Mouse (Mus musculus): ENCODE results near the gene Zbtb1.

The Zbtb1 gene

DNA sequence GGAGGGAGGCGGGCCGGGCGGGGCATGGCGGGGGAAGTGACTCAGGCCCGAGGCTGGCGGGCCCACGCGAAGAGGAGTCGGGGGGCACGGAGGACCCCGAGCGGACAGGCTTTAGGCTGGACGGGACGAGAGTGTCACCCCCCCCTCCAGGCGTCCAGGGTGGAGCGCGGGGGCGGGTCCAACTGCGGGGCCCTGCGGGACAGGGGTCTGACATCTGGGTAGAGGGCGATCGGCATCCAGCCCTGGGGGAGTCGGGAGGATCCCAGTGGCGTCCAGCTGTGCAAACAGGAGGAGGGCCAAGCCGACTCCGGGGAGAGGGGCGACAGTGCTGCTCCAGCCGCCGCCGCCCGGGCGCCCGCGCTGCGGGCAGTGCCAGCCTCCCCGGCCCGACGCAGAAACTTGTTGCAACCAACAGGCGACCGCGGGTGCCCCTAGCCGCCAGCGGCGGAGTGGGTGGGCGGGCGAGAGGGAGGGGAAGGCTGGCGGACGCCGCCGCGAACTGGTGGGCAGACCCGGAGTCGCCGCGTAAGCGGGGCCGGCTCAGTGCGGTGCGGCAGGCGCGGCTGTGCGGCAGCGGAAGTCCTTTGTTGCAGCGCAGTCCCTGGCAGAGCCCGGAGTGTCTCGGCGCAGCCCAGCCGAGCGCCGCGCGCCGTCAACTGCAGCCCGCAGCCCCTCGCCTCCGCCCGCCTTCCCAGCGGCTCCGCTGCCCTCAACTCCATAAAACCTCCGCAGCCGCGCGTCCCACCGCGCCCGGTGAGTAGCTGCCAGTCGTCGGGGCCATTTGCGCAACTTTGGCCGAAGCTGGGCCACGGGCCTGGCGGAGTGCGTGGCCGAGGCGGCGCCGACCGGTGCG, at the start of gene Zbtb1:
TSS of gene Zbtb1 (plus strand) at position 289 of the 853 bp plus-strand sequence.
- peak; percentile 99 for DNase-seq

DNA sequence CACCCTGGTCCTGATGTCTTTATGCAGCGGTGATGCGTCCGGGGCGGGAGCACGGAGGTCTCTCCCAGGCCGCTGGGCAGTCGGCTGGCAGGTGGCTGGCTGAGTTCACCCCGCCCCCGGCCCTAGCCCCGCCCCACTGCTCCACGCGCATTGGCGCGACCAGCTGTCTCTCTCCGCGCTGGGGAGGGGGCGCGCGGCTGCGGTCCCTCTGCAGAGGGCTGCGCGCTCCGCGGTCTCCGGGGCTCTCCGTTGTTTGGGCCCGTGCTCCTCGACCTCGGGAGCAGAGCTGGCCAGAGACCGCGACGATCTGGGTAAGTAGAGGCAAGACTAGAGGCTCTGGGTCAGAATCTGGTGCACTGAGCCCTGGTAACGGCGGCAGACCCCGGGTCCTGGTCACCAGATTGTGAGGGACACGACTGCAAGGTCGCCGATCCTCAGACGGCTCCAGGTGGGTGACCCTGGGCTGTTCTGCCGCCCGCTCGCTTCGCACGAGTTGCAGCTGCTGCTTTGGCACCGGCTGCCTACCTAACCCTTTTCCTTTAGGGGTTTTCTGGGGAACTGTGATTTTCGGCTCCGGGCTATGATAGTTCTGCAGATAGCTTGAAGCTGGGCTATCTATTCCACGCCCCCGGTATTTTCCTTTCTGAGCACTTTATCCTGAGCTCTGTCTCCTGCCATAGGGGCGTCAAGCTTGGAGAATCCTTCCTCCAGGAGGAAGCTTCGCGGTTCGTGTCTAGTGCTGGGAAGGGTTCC, 45.2 kb upstream of the Zbtb1 start, which contains the start of gene Akap5:
TSS of gene Akap5 (plus strand) at position 213 of the 753 bp plus-strand sequence.
- peak; percentile 97 for DNase-seq

- DNase-seq, result peak; percentile 64
These were observed 43.4 kb upstream of the Zbtb1 start for GRCm38 (mm10) chr12:76326437-76327220.

GRCm38 (mm10) chr12:76328567-76329354, 41.3 kb upstream of the Zbtb1 start:
- peak; percentile 66 for DNase-seq

DNA sequence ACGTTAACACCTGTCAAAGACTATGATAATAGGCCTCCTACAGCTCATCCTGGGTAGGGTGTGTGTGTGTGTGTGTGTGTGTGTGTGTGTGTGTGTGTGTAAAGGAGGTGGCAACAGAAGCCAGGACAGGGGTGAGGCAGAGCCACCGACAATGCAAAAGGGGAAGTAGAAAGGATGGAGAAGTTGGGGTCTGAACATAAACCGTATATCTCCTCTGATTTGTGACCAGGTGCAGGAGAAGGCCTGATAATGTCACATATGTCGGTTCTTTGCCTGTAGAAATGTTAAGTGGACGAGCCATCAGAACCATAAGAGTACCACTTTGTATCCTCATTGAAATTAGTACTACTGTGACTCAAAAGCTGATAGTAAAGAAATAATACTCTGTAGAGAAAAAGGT, 36.4 kb upstream of the Zbtb1 start:
- DNase-seq, result peak; percentile 8

- DNase-seq, result peak; percentile 80
These were observed 34.4 kb upstream of the Zbtb1 start for GRCm38 (mm10) chr12:76335641-76336040.

DNA sequence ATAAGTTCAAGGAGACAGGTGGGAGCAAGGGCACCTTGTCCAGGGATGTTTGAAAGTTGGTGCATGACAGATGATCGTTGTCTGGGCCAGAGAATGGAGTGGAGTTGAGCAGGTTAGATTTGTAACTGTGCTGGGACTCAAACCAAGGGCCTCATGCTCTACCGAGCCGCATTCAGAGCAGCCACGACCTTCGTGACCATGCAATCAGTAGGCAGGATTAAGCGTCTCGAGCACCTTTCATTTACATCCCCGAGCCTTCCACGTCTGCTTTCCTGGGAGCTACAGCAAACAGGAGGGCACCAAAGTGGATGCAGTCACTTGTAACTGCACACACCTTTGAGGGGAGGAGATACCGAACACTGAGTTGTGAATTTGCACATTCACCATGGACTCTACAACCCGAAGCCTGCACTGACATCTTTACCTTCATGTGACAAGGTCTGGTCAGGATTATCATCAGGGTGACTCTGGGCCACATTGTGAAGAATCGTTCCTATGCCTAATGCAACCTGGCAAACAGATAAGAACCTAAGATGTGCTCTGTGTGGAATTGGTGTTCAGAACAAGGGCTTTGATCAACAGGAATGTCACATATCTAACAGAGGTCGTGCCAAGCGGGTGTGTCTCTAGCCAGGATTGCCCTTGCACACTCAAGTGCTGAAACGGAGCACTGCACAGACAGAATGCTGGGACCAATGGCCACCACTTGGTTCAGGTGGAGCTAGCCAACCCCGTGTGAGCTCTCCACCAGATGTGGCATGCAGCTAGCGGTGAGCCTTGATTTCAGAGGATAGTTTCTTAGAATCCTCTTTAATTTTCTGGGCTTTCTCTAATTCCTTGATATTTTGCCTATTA, 33.7 kb upstream of the Zbtb1 start:
- peak; percentile 68 for DNase-seq

DNA sequence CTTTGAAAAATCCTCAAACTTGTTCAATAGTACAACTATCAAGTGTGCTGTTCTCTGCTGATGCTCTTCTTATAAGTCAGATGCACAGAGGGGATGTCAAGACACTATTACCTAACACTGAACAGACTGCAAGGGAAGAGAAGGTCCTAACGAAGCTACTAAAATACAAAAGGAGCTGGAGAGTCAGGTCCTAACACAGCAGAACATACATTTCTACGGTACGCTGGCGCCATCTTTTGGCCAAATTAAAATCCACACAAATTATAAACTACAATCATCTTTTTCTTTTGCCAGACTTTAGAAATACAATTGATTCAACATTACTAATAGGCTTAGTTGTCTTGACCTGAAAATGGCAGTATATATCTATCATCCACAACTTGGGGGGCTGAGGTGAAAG, 29.0 kb upstream of the Zbtb1 start:
- DNase-seq, result no peak

DNA sequence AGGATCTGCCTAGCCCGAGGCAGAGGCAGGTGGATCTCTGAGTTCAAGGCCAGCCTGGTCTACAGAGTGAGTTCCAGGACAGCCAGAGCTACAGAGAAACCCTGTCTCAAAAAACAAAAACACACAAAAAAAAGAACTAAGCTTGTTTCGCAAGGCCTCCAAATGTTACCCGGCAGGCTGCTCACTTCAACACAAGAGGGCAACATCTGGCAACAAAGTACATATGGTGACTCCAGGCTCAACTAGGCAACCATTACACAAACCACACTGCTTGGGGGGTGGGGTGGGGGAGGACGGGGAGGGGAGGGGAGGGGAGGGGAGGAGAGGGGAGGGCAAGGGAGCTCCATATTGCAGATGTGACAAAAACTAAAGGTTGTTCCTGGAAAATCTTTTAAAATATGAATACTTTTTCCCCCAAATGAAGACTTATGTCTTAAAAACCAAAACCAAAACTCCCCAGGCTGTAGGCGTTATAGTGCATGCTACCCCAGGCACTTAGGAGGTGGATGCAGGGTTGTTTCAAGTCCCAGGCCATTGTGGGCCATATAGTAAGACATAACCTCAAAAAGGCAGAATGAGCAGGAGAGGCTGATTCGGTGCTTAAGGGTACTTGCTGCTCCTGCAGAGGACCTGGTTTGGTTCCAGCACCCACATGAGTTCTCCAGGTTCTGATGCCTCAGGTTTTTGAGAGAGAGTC, 24.2 kb upstream of the Zbtb1 start:
- DNase-seq, result no peak

DNA sequence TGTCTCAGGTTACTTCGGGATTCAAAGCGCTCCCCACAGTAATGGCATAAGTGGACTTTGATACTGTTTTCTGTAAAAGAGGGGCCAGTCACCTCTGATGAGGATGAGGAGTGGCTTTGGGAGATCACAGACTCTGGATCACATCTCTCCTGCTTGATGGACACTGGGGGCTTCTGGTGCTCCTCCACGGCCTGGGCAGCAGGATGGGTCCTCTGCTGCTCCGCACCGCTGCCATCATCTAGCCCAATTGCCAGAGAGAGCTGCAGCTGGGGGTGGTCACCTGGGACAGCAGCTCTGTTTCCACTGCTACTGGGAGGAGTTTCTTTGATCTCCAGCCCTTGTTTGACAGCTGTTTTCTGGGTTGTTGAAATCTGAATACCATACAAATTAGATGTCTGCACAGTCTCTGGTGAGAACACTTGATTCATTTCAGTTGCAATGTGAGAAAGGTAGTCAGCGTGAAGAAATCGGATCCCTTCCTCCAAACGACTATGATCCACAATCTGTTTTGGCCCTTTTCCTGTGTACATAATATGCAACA, 20.3 kb upstream of the Zbtb1 start:
- DNase-seq, result no peak

DNA sequence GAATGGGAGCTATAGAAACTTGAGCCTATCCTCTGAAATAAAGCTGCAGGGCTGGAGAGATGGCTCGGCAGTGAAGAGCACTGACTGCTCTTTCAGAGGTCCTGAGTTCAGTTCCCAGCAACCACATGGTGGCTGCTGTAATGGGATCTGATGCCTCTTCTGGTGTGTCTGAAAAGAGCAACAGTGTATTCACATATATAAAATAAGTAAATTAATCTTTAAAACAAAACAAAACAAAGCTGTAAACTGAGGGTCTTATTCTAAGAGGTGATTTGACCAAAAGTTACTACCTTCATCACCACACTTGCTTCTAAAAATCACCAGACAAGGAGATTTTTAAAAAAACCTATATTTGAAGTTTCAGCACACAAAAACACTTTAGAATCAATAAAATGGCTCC, 9.2 kb upstream of the Zbtb1 start:
- DNase-seq, result no peak

GRCm38 (mm10) chr12:76361405-76362302, 8.4 kb upstream of the Zbtb1 start:
- DNase-seq, result no peak

DNA sequence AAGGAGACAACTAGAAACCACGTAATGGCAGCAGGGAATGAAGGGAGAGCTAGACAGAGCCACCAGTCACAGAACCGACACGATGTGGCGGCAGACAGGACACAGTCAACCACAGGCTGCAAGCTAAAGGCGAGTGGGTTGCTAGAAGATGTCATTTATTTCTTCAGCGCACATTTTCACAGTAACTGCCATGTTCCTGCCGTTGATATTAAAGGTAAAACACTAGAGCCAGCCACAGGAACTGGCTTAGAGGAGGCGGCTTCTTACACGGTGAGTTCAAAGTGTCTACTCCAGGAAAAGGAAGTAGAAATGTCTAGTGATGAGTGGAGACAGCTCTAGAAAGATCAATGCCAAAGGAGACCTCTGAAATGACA, 7.8 kb upstream of the Zbtb1 start:
- no peak for DNase-seq

- no peak for DNase-seq
These were observed 3.8 kb upstream of the Zbtb1 start for GRCm38 (mm10) chr12:76366276-76366675.

DNA sequence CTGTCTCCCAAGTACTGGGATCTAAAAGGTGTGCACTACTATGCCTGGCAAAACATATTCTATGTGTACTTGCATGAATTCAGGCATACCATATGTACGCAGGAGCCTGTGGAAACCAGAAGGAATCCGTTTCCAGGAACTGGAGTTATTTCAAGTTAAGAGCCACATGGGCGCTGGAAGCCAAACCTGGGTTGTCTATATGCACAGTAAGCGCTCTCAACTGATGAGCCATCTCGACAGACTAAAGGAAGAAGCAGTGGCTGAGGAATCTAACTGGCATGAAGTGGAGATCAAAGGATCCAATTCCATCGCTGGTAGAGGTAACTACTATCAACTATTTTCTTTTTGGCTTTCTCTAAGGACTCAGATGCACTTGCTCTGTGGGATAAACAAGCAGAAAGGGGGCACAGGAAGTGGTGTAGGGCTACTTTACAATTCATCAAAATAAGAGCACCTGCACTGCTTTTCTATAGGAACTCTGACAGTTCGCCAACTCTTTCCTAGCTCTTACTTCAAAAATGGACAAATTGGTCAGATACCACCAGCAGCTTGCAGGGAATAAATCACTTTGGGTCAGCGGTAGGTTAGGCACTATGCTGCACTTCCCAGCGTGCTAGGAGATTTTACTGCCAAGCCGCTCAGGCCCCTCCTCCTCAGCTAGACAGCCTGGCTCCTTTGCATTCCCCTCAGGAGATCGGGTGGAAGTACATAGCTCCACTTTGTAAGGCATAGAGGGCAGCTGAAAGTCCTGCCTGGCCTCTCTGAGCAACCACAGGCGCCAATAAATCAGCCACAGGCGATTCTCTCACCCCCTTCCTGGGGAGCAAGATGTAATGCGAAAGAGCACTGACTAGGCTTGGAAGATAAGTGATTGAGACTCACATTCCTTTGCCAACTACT, 2.7 kb upstream of the Zbtb1 start:
- DNase-seq, result peak; percentile 94

GRCm38 (mm10) chr12:76368201-76368789, 1.8 kb upstream of the Zbtb1 start:
- no peak for DNase-seq

DNA sequence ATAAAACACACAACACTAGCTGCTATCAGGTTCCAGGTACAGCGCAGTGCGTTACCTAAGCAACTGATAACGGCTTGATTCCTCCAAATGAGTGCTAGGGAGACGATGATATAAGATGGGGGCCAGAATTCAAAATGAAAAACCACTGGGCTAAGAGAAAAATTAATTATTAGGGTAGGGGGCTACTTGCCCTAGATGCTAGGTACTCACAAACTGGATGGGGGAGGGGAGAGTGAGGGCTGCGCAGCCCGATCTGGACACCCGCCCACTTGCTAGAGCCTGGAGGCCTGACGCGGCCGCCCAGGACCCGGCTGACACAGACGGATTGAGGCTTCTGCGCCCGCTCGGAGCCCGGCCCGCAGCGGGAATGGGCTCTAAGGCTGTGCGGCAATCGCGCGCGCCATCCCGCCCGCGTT, 1.3 kb upstream of the Zbtb1 start:
- DNase-seq, result no peak

All from heart, adult 11 months (tissue).